Mouse (Mus musculus): Measurements from ENCODE around the gene Mbd3l2. TPM values are rescaled to one million over a fixed set of nuclear protein-coding genes. Genes with fewer than 3 reads are reported as not detected.
"Not testable (repeated sequence)": the region's sequence is repeated elsewhere in the genome, so short reads cannot be mapped to it uniquely, and the experiment has no call there.

The Mbd3l2 gene
- total RNA-seq (2014; rRNA removed) (not detected in 2 replicates), polyA plus RNA-seq (2012; rRNA removed) (not detected in 2 replicates)

GRCm38 (mm10) chr9:18430354-18430753, at the start of gene Mbd3l2:
TSS of gene Mbd3l2 (plus strand) at chr9:18430654.
- Histone ChIP-seq H3K4me3 (ENCODE audit: insufficient read depth, low read depth, low read length) (no peak within 1 kb of the TSS), H3K27me3 (ENCODE audit: control insufficient read depth, insufficient read depth, low read length) (no peaks in the 10 kb centered on the region), H3K27ac (replicated peaks; ENCODE audit: insufficient read depth, low read depth, low read length) (no peak within 1 kb of the TSS), H3K36me3 (ENCODE audit: control insufficient read depth, insufficient read depth, low read length) (no peaks in the 10 kb centered on the region), H3K79me2 (ENCODE audit: control insufficient read depth, insufficient read depth, low read length) (no peaks in the 10 kb centered on the region), H3K4me1 (ENCODE audit: control insufficient read depth, insufficient read depth, low read length) (no peaks in the 10 kb centered on the region), H3K9ac (ENCODE audit: low read depth, low read length) (no peak within 1 kb of the TSS)
- TF ChIP-seq CTCF (IDR thresholded peaks at IDR 0.05; ENCODE audit: low read depth, low read length) = no peak
- TF ChIP-seq POLR2A (IDR thresholded peaks at IDR 0.05; ENCODE audit: extremely low read depth, insufficient read depth, low read length) = no peak
- DNase-seq (ENCODE audit: extremely low read depth, low read depth, low spot score) = no peak

GRCm38 (mm10) chr9:18385782-18386181, 44.7 kb upstream of the Mbd3l2 start:
- Histone ChIP-seq H3K27me3 (ENCODE audit: control insufficient read depth, insufficient read depth, low read length) (no peaks in the 10 kb centered on the region), H3K27ac (replicated peaks; ENCODE audit: insufficient read depth, low read depth, low read length) (no peak overlapping the region), H3K79me2 (ENCODE audit: control insufficient read depth, insufficient read depth, low read length) (no peaks in the 10 kb centered on the region), H3K4me3 (ENCODE audit: insufficient read depth, low read depth, low read length) (no peak overlapping the region; the same call in 1 of the 2 replicates), H3K36me3 (ENCODE audit: control insufficient read depth, insufficient read depth, low read length) (no peaks in the 10 kb centered on the region), H3K9ac (ENCODE audit: low read depth, low read length) (no peak overlapping the region), H3K4me1 (ENCODE audit: control insufficient read depth, insufficient read depth, low read length) (no peaks in the 10 kb centered on the region)
- no peak for DNase-seq (ENCODE audit: extremely low read depth, low read depth, low spot score)
- TF ChIP-seq POLR2A (IDR thresholded peaks at IDR 0.05; ENCODE audit: extremely low read depth, insufficient read depth, low read length) = no peak
- TF ChIP-seq CTCF (IDR thresholded peaks at IDR 0.05; ENCODE audit: low read depth, low read length) = no peak
- 35% methylated on average over 6 of the region's 6 CpGs for WGBS

GRCm38 (mm10) chr9:18399629-18400028, 30.8 kb upstream of the Mbd3l2 start:
- Histone ChIP-seq H3K79me2 (ENCODE audit: control insufficient read depth, insufficient read depth, low read length) (no peaks in the 10 kb centered on the region), H3K27ac (replicated peaks; ENCODE audit: insufficient read depth, low read depth, low read length) (no peak overlapping the region), H3K4me3 (ENCODE audit: insufficient read depth, low read depth, low read length) (no peak overlapping the region), H3K36me3 (ENCODE audit: control insufficient read depth, insufficient read depth, low read length) (no peaks in the 10 kb centered on the region), H3K27me3 (ENCODE audit: control insufficient read depth, insufficient read depth, low read length) (no peaks in the 10 kb centered on the region), H3K4me1 (ENCODE audit: control insufficient read depth, insufficient read depth, low read length) (no peaks in the 10 kb centered on the region), H3K9ac (ENCODE audit: low read depth, low read length) (no peak overlapping the region)
- 73% methylated on average over 1 of the region's 1 CpGs for WGBS
- TF ChIP-seq CTCF (IDR thresholded peaks at IDR 0.05; ENCODE audit: low read depth, low read length) = no peak
- TF ChIP-seq POLR2A (IDR thresholded peaks at IDR 0.05; ENCODE audit: extremely low read depth, insufficient read depth, low read length) = no peak
- DNase-seq (ENCODE audit: extremely low read depth, low read depth, low spot score) = no peak

- H3K27ac ChIP-seq (replicated peaks; ENCODE audit: insufficient read depth, low read depth, low read length); H3K4me1 ChIP-seq (ENCODE audit: control insufficient read depth, insufficient read depth, low read length): not testable (repeated sequence)
- 56% methylated on average over 2 of the region's 2 CpGs for WGBS
Measured at GRCm38 (mm10) chr9:18402895-18403294, 27.6 kb upstream of the Mbd3l2 start, which contains the start of gene Naalad2. TSS of gene Naalad2 (minus strand) at chr9:18402995.

GRCm38 (mm10) chr9:18404118-18404517, 26.3 kb upstream of the Mbd3l2 start, which contains the start of gene Ubtfl1:
TSS of gene Ubtfl1 (plus strand) at chr9:18404418.
- Histone ChIP-seq H3K79me2 (ENCODE audit: control insufficient read depth, insufficient read depth, low read length) (no peaks in the 10 kb centered on the region), H3K4me3 (ENCODE audit: insufficient read depth, low read depth, low read length) (no peak within 1 kb of the TSS), H3K9ac (ENCODE audit: low read depth, low read length) (no peak within 1 kb of the TSS), H3K27ac (replicated peaks; ENCODE audit: insufficient read depth, low read depth, low read length) (no peak within 1 kb of the TSS), H3K27me3 (ENCODE audit: control insufficient read depth, insufficient read depth, low read length) (no peaks in the 10 kb centered on the region), H3K36me3 (ENCODE audit: control insufficient read depth, insufficient read depth, low read length) (no peaks in the 10 kb centered on the region), H3K4me1 (ENCODE audit: control insufficient read depth, insufficient read depth, low read length) (no peaks in the 10 kb centered on the region)
- TF ChIP-seq POLR2A (IDR thresholded peaks at IDR 0.05; ENCODE audit: extremely low read depth, insufficient read depth, low read length) = no peak
- TF ChIP-seq CTCF (IDR thresholded peaks at IDR 0.05; ENCODE audit: low read depth, low read length) = no peak
- no peak for DNase-seq (ENCODE audit: extremely low read depth, low read depth, low spot score)
- WGBS = 59% methylated on average over 1 of the region's 1 CpGs

More at GRCm38 (mm10) chr9:18402895-18403294, 27.6 kb upstream of the Mbd3l2 start, which contains the start of gene Naalad2:
- H3K36me3 ChIP-seq (ENCODE audit: control insufficient read depth, insufficient read depth, low read length); H3K4me3 ChIP-seq (ENCODE audit: insufficient read depth, low read depth, low read length); H3K9ac ChIP-seq (ENCODE audit: low read depth, low read length); H3K27me3 ChIP-seq (ENCODE audit: control insufficient read depth, insufficient read depth, low read length); DNase-seq (ENCODE audit: extremely low read depth, low read depth, low spot score); H3K79me2 ChIP-seq (ENCODE audit: control insufficient read depth, insufficient read depth, low read length): not testable (repeated sequence)

- H3K9ac ChIP-seq (ENCODE audit: low read depth, low read length); H3K27ac ChIP-seq (replicated peaks; ENCODE audit: insufficient read depth, low read depth, low read length); H3K27me3 ChIP-seq (ENCODE audit: control insufficient read depth, insufficient read depth, low read length); H3K79me2 ChIP-seq (ENCODE audit: control insufficient read depth, insufficient read depth, low read length); H3K4me3 ChIP-seq (ENCODE audit: insufficient read depth, low read depth, low read length); H3K4me1 ChIP-seq (ENCODE audit: control insufficient read depth, insufficient read depth, low read length); DNase-seq (ENCODE audit: extremely low read depth, low read depth, low spot score); H3K36me3 ChIP-seq (ENCODE audit: control insufficient read depth, insufficient read depth, low read length): not testable (repeated sequence)
- WGBS = 75% methylated on average over 4 of the region's 4 CpGs
Measured at GRCm38 (mm10) chr9:18412371-18412770, 18.1 kb upstream of the Mbd3l2 start.
